Mouse (Mus musculus) erythroblast, embryonic 14.5 days (primary cell): ENCODE data around the gene Atg2a.

Source experiments
- GATA1 ChIP-seq: IDR thresholded peaks from 2 replicates; pipeline ENCODE4 v1.6.1; 2012; ENCODE audit warnings: low read length, inconsistent platforms, mixed read lengths
- TAL1 ChIP-seq: IDR thresholded peaks from 3 replicates; pipeline ENCODE4 v1.6.1; 2012; ENCODE audit warnings: low read length, inconsistent platforms, mixed read lengths

DNA sequence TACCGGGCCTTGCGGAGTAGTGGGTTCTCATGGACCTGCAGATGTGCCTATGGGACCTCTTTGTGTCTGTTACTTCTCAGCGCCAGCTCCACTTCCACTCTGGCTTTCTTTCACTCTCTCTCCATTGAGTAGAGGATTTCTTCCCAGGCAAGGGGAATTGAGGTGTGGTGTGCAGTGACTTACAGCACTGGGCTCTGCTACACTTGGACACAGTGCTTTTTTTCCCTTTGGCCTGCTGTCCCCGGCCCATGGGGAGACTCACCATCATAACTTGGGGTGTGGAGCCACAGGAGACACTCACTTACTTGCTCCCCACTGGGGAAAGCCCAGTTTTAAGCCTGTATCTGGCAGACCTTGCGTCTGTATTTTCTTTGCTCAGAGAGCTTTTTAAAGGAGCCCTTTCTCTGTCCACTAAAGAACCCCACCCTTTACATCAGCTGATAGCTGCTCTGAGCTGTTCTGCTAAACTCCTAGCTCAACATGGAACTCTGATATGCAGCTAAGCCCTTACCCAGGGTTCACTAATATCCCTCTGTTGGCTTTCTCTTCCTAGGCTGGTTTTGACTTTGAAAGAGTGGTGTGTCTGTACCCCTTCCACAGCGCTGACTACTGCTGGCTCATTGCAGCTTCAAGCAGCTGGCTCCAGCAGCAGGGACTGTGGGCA lies 38.1 kb downstream of the Atg2a start:
- TF ChIP-seq GATA1 (no peak), TAL1 (no peak)
